8 mouse cellular contexts compared by ENCODE assay signal in the genomic region with DNA sequence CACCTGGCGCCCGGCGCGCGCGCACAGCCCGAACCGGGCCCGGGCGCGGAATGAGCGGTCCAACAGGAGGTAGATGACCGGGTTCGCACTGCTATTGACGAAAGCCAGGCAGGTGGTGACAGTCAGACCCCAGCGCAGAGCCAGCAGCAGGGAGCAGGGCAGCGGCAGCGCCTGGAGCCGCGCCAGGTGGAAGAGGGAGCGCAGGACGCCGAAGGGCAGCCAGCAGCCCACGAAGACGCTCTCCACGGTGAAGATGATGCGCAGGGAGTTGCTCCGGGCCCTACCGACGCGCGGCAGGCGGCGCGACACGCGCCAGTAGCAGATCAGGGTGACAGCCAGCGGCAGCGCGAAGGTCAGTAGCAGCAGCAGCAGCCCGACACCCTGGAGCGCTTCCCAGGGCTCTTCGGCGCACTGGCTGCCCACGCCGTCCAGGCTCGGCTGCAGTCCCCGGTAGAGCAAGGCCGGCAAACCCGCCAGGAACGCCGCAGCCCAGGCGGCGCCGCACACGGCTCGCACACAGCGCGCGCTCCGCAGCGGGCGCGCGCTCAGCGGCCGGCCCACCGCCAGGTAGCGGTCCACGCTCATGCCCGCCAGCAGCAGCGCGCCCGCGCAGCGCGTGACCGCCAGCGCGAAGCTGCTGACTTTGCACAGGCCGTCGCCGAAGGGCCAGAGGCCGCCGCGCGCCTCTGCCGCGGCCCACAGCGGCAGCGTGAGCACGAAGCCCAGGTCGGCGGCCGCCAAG. TPM values are rescaled to one million over a fixed set of nuclear protein-coding genes. Genes with fewer than 3 reads are reported as not detected.
DNase-seq lines count a peak whose midpoint lies in the region; ATAC-seq and TF ChIP-seq lines count a peak whose summit lies in the region.

No protein-coding gene starts in this region.

- no peaks in the 10 kb centered on the region for H3K27me3 ChIP-seq in C2C12 (ENCODE audit: control insufficient read depth, insufficient read depth, insufficient read length)
- peaks cover 73% of the 10 kb centered on the region for H3K27me3 ChIP-seq in forebrain, embryonic 12.5 days
- peaks cover 73% of the 10 kb centered on the region for H3K27me3 ChIP-seq in heart, embryonic 15.5 days
- H3K27me3 ChIP-seq in liver, embryonic 14.5 days (ENCODE audit: control insufficient read depth, insufficient read depth, low read length): peaks cover 50% of the 10 kb centered on the region

- no peak for TF ChIP-seq EP300 in liver, embryonic 14.5 days (IDR thresholded peaks at IDR 0.05; ENCODE audit: low read depth)

- H3K4me3 ChIP-seq in C2C12 (ENCODE audit: insufficient read depth, poor library complexity, severe bottlenecking): no peak overlapping the region
- H3K4me3 ChIP-seq in forebrain, embryonic 12.5 days (replicated peaks): peak overlapping the region; percentile 61
- peak overlapping the region; percentile 61 for H3K4me3 ChIP-seq in heart, embryonic 15.5 days
- peak overlapping the region in 1 of 2 experiments; percentile 41; a peak in 3 of 4 replicates for H3K4me3 ChIP-seq in liver, embryonic 14.5 days (ENCODE audit: insufficient read depth in 1 of 2, low read depth in 2 of 2, low read length in 2 of 2)
- H3K4me3 ChIP-seq in olfactory bulb, adult 2 months (ENCODE audit: insufficient read depth, low read depth, low read length): peak overlapping the region; percentile 66

- H3K36me3 ChIP-seq in C2C12 (ENCODE audit: control insufficient read depth, insufficient read depth): no peaks in the 10 kb centered on the region
- no peaks in the 10 kb centered on the region for H3K36me3 ChIP-seq in forebrain, embryonic 12.5 days (replicated peaks)
- no peaks in the 10 kb centered on the region for H3K36me3 ChIP-seq in heart, embryonic 15.5 days
- no peaks in the 10 kb centered on the region for H3K36me3 ChIP-seq in liver, embryonic 14.5 days (replicated peaks; ENCODE audit: control insufficient read depth, insufficient read depth, low read depth)

- peak overlapping the region; percentile 57 for H3K9ac ChIP-seq in forebrain, embryonic 12.5 days
- H3K9ac ChIP-seq in heart, embryonic 15.5 days: peak overlapping the region; percentile 58
- no peak overlapping the region for H3K9ac ChIP-seq in liver, embryonic 14.5 days (replicated peaks)

- peak overlapping the region; percentile 25 for H3ac ChIP-seq in C2C12 (ENCODE audit: control insufficient read depth, insufficient read length, low read depth)

- H3K4me1 ChIP-seq in forebrain, embryonic 12.5 days: peaks cover 14% of the 10 kb centered on the region
- peaks cover 23% of the 10 kb centered on the region for H3K4me1 ChIP-seq in heart, embryonic 15.5 days (replicated peaks)
- H3K4me1 ChIP-seq in liver, embryonic 14.5 days (replicated peaks; ENCODE audit: control insufficient read depth in 2 of 2, insufficient read depth in 2 of 2, low read length in 1 of 2): no peaks in the 10 kb centered on the region; a peak in 1 of 4 replicates
- peaks cover 19% of the 10 kb centered on the region for H3K4me1 ChIP-seq in olfactory bulb, adult 2 months (ENCODE audit: control insufficient read depth, insufficient read depth, low read length)

- ATAC-seq in forebrain, embryonic 12.5 days (ENCODE audit: low FRiP score): peak; percentile 84
- ATAC-seq in heart, embryonic 15.5 days (replicated peaks; ENCODE audit: insufficient number of reproducible peaks, insufficient read depth, low FRiP score, low read depth): peak; percentile 55
- ATAC-seq in liver, embryonic 14.5 days (ENCODE audit: insufficient read depth): peak; percentile 43; the same call in 1 of the 2 replicates

- peak; percentile 31; the same call in 1 of the 2 replicates for TF ChIP-seq POLR2A in olfactory bulb, adult 2 months (IDR thresholded peaks at IDR 0.05; ENCODE audit: insufficient read depth, low read depth, low read length)

- WGBS in forebrain, embryonic 12.5 days: under 1% methylated on average over 81 of the region's 95 CpGs
- WGBS in heart, embryonic 15.5 days: under 1% methylated on average over 95 of the region's 95 CpGs
- 1% methylated on average over 88 of the region's 95 CpGs for WGBS in liver, embryonic 14.5 days (ENCODE audit: insufficient replicate concordance)
- under 1% methylated on average over 95 of the region's 95 CpGs for WGBS in olfactory bulb, adult 2 months

- no peaks in the 10 kb centered on the region for H3K79me3 ChIP-seq in C2C12 (ENCODE audit: low read depth)

- peak overlapping the region; percentile 91 for H3K4me2 ChIP-seq in forebrain, embryonic 12.5 days
- H3K4me2 ChIP-seq in heart, embryonic 15.5 days: peak overlapping the region; percentile 97
- peak overlapping the region; percentile 63 for H3K4me2 ChIP-seq in liver, embryonic 14.5 days (ENCODE audit: low read depth)

- H3K79me2 ChIP-seq in C2C12 (ENCODE audit: control insufficient read depth, insufficient read depth): no peaks in the 10 kb centered on the region

- no peaks in the 10 kb centered on the region for H3K9me3 ChIP-seq in forebrain, embryonic 12.5 days
- no peaks in the 10 kb centered on the region for H3K9me3 ChIP-seq in heart, embryonic 15.5 days (replicated peaks)
- no peaks in the 10 kb centered on the region for H3K9me3 ChIP-seq in liver, embryonic 14.5 days (ENCODE audit: control insufficient read depth, low read length)

- DNase-seq in brain, embryonic 18.5 days (ENCODE audit: low read depth, low spot score): peak; percentile 60
- DNase-seq in kidney, postnatal 14 days: peak; percentile 80
- DNase-seq in liver, embryonic 14.5 days (ENCODE audit: low read depth in 3 of 3, low spot score in 3 of 3): no peak
- DNase-seq in urinary bladder, adult 2 months (ENCODE audit: low spot score): peak; percentile 36

- H3K27ac ChIP-seq in forebrain, embryonic 12.5 days: no peak overlapping the region
- no peak overlapping the region; the same call in 1 of the 2 replicates for H3K27ac ChIP-seq in heart, embryonic 15.5 days
- H3K27ac ChIP-seq in liver, embryonic 14.5 days: no peak overlapping the region
- no peak overlapping the region for H3K27ac ChIP-seq in olfactory bulb, adult 2 months (ENCODE audit: insufficient read depth, low read depth, low read length)

- TF ChIP-seq CTCF in C2C12 (IDR thresholded peaks at IDR 0.05; ENCODE audit: control insufficient read depth, insufficient read depth, insufficient read length): no peak
- no peak for TF ChIP-seq CTCF in liver, embryonic 14.5 days (IDR thresholded peaks at IDR 0.05; ENCODE audit: low read depth)
- no peak for TF ChIP-seq CTCF in olfactory bulb, adult 2 months (IDR thresholded peaks at IDR 0.05; ENCODE audit: insufficient read depth, low read depth, low read length)

TF ChIP-seq in C2C12, 6 proteins besides CTCF, POLR2A, EP300 and RAD21:
- TF ChIP-seq MYOG (IDR thresholded peaks at IDR 0.05; ENCODE audit: control insufficient read depth, extremely low read depth, insufficient read length) (no peak), USF1 (IDR thresholded peaks at IDR 0.05; ENCODE audit: low read depth) (no peak), MAX (IDR thresholded peaks at IDR 0.05) (no peak), FOSL1 (IDR thresholded peaks at IDR 0.05; ENCODE audit: insufficient read depth, low read length, poor library complexity, severe bottlenecking) (no peak), MYOD1 (IDR thresholded peaks at IDR 0.05; ENCODE audit: control insufficient read depth, insufficient read length, low read depth) (no peak), CEBPB (IDR thresholded peaks at IDR 0.05; ENCODE audit: low read depth) (no peak)

RNA-seq across cellular contexts. Expression of a gene that starts 0.6 kb away (rescaled TPM):
- not detected for polyA plus RNA-seq in C2C12 (2012; fragmentation: generic; extraction: Trizol)
- not detected in 2 replicates for polyA plus RNA-seq in forebrain, embryonic 12.5 days (2016; fragmentation: Nextera tagmentation; extraction: Ambion mirVana)
- polyA plus RNA-seq in heart, embryonic 15.5 days (2015; fragmentation: Nextera tagmentation; extraction: Ambion mirVana): 0.15 and 0.34 TPM in 2 replicates
- 0.06 TPM in 1 of 2 replicates, not detected in the other for polyA plus RNA-seq in liver, embryonic 14.5 days (2012; rRNA removed)
- not detected in 2 replicates for polyA plus RNA-seq in liver, embryonic 14.5 days (2014; fragmentation: Nextera tagmentation; extraction: Ambion mirVana)
- not detected in 2 replicates for polyA plus RNA-seq in olfactory bulb, adult 2 months (2012; ENCODE audit: insufficient read depth, insufficient read length, low replicate concordance, missing spikeins)
- 0.06 and 0.10 TPM in 2 replicates for polyA plus RNA-seq in urinary bladder, adult 2 months (2012; rRNA removed)

RNA-seq across cellular contexts. Expression of a gene that starts 26.0 kb away (rescaled TPM):
- polyA plus RNA-seq in C2C12 (2012; fragmentation: generic; extraction: Trizol): 7.6 TPM
- 13.9 and 15.1 TPM in 2 replicates for polyA plus RNA-seq in forebrain, embryonic 12.5 days (2016; fragmentation: Nextera tagmentation; extraction: Ambion mirVana)
- 0.45 and 3.8 TPM in 2 replicates for polyA plus RNA-seq in heart, embryonic 15.5 days (2015; fragmentation: Nextera tagmentation; extraction: Ambion mirVana)
- polyA plus RNA-seq in liver, embryonic 14.5 days (2012; rRNA removed): 0.16 and 0.28 TPM in 2 replicates
- 0.13 and 0.36 TPM in 2 replicates for polyA plus RNA-seq in liver, embryonic 14.5 days (2014; fragmentation: Nextera tagmentation; extraction: Ambion mirVana)
- polyA plus RNA-seq in olfactory bulb, adult 2 months (2012; ENCODE audit: insufficient read depth, insufficient read length, low replicate concordance, missing spikeins): not detected in 2 replicates
- polyA plus RNA-seq in urinary bladder, adult 2 months (2012; rRNA removed): 22.4 and 24.3 TPM in 2 replicates

RNA-seq across cellular contexts. Expression of a gene that starts 47.4 kb away (rescaled TPM):
- polyA plus RNA-seq in C2C12 (2012; fragmentation: generic; extraction: Trizol): not detected
- 0.20 TPM in 1 of 2 replicates, not detected in the other for polyA plus RNA-seq in forebrain, embryonic 12.5 days (2016; fragmentation: Nextera tagmentation; extraction: Ambion mirVana)
- not detected in 2 replicates for polyA plus RNA-seq in heart, embryonic 15.5 days (2015; fragmentation: Nextera tagmentation; extraction: Ambion mirVana)
- 0.05 TPM in 1 of 2 replicates, not detected in the other for polyA plus RNA-seq in liver, embryonic 14.5 days (2012; rRNA removed)
- 0.15 and 0.23 TPM in 2 replicates for polyA plus RNA-seq in liver, embryonic 14.5 days (2014; fragmentation: Nextera tagmentation; extraction: Ambion mirVana)
- not detected in 2 replicates for polyA plus RNA-seq in olfactory bulb, adult 2 months (2012; ENCODE audit: insufficient read depth, insufficient read length, low replicate concordance, missing spikeins)
- 2.0 and 3.1 TPM in 2 replicates for polyA plus RNA-seq in urinary bladder, adult 2 months (2012; rRNA removed)

Comparison
In these comparisons a context has a peak if more than half of its experiments do, and no peak if none do; other contexts are left out.
1. DNase-seq: peak in brain, embryonic 18.5 days (single experiment), kidney, postnatal 14 days (single experiment) and urinary bladder, adult 2 months (single experiment); none in liver, embryonic 14.5 days (0 of 3).
2. Peak in every context shown above with its lines, with median percentiles within 50 percentile points of each other: ATAC-seq and H3K4me2 ChIP-seq.